Mouse (Mus musculus): ENCODE data around the gene Runx1.
A peak's percentile ranks its signal among the peaks of the same experiment; 100 is the strongest.

The Runx1 gene

DNA sequence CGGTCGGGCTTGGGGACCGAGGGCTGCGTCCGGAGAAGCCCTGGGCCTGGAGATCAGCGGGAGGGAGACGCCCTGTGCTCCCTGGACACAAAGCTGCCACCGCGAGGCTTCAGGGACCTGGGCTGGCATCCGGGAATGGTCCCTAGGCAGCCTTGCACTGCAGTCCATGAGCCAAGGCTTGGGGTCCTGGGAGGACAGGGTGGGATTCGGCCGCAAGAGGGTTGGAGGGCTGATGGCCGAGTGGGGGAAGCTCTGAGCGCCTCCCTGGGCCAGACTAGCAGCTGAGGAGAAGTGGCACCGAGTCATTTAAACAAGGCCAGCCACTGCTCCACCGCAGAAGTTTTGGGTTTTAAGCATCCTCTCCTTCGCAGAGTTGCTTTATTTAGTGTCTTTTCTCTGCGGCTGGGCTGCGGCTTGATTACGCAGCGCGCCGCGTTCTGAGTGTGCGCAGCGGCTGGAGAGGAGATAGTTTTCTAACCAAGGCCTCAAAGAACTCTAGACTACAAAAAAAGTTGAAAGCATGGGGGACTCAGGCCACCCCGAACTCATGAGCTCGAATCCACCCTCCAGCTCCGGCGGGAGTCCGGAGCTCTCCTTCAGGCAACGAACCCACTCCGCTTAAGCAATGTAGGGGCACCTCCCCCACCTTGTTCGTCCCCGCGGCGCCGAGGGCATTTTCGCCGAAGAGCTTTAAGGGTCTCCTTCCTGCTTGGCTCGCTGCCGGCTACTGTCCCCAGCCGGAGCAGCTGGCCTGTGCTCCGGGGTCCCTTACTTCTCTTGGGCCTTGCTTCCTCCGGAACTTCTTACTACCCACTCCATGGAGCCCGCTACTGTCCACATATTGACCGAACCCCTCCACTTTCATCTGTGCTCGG, 128.0 kb downstream of the Runx1 start:
- DNase-seq (ENCODE audit: low spot score): peak; percentile 26

DNA sequence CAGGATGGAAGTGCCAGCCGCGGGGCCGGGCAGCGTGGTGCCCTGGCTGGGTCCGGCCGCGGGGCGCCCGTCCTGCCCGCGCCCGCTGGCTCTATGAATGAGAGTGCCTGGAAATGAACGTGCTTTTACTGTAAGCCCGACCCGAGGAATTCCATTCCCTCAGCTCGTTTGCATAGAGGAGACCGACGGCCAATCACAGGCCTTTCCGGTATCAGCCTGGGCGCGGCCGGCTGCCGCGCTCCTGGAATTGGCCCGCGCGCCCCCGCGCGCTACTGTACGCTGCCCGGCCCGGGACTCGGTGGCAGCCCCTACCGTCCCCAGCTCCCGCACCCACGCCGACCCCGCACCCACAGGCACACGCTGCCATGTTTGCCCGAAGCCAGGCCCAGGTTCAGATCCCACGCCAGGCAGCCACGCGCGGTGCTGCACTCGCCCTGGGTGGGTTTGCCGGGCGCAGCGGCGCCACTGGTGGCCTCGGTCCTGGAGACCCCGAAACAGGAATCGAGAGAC, 128.7 kb downstream of the Runx1 start:
- DNase-seq (ENCODE audit: low spot score): peak; percentile 61

GRCm38 (mm10) chr16:92696411-92697015, 129.4 kb downstream of the Runx1 start:
- DNase-seq (ENCODE audit: low spot score): no peak

DNA sequence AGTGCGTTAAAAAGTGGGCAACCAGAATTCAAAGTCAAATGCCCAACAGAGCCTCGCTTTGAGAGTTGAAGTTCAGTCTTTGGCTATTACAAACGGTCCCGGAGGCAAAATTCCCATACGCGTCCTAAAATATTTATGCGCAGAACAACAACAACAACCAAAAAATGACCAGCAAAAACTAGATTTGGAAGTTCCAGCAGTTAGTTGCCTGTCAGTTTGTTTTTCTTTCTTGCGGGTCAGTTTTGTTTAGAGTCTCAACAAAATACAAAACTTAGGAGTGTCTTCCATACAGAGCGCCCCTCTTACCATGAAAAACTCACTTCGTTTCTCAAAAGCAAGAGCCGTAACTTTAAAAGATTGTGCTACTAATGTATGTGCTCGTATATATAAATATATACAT, 130.0 kb downstream of the Runx1 start:
- DNase-seq (ENCODE audit: low spot score): no peak

DNA sequence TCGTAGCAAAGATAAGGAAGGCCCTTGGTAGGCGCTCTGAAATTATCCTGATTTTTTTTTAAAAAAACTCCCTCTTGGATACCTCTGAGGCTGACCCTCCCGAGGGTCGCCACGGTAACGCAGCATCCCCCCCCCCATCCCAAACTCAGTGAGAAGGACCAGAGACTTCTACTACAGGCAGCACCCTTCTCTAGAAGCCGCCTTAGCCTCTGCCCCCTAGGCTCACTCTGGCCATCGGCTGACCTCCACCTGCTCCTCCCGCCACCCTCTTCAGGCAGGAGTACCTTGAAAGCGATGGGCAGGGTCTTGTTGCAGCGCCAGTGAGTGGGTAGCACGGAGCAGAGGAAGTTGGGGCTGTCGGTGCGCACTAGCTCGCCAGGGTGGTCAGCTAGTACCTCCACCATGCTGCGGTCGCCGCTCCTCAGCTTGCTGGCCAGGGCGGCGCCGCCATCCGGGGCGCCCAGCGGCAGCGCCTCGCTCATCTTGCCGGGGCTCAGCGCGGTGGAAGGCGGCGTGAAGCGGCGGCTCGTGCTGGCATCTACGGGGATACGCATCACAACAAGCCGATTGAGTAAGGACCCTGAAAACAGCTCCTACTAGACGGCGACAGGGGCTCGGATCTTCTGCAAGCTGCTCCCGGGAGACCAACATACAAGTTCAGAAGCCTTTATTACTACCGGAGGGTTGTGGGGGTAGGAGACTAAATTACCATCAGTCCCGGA, 130.6 kb downstream of the Runx1 start:
- no peak for DNase-seq (ENCODE audit: low spot score)

GRCm38 (mm10) chr16:92694496-92695106, 131.3 kb downstream of the Runx1 start:
- no peak for DNase-seq (ENCODE audit: low spot score)

DNA sequence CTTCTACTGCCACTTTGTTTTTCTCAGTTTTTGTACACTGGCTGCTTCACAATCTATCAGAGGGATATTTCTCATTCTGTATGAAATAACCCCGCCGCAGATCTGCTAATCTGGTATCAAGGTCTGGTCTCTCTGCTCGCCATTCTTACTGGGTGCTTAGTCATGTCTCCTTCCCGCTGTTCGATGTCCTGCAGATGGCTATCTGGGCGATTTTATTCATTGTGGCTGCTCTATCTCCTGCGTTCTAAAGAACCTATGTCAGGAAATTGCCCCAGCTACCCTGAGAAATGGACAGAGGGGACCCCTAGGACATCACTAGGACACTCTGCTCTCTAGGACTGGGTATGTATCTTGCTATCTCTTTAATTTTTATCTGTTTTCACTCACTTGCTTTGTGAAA, 135.2 kb downstream of the Runx1 start:
- DNase-seq (ENCODE audit: low spot score): no peak

GRCm38 (mm10) chr16:92688941-92689340, 137.0 kb downstream of the Runx1 start:
- DNase-seq (ENCODE audit: low spot score): no peak

DNA sequence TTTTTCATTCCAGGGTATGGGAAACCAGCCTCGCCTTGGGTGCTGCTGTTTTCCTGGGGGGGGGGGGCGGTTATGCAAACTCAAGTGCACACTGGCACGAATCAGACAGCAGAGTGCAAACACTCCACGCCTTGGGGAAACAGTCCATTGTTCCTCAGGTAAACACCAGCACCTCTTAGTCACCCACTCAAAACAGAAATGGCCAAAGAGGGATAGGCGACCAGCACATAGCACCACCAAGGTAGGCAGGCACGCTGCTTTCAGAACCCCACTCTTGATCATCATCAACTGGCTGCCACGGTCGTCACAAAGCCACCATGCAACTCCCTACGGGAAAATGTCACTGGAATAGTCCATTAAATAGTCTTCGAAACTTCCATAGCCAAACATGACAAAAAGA, 139.0 kb downstream of the Runx1 start:
- no peak for DNase-seq (ENCODE audit: low spot score)

DNA sequence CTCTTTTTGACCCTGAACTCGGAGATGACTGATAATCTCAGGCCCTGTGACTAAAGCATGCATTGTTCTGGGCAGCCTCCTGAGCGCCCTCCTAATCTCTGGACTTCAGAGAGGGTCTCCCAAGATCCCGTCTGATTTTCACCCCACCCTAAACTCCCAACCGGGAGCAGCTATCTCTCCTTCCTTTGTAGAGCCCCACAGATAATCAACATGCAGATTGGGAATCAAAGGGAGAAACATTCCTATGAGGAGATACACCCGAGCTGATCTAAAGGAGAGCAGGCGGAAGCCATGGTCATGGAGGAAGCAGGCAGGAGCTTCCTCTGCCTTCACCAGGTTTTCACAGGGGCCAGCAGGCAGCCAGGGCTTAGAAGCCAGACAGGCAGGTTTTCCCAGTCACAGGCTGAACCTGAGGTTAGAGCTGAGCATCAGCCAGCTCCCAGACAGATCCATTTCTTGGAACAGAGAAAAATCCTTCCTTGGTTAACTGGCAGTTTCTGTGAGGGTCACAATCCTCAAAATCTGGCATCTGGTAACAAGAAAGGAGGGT, 140.1 kb downstream of the Runx1 start:
- no peak for DNase-seq (ENCODE audit: low spot score)

DNA sequence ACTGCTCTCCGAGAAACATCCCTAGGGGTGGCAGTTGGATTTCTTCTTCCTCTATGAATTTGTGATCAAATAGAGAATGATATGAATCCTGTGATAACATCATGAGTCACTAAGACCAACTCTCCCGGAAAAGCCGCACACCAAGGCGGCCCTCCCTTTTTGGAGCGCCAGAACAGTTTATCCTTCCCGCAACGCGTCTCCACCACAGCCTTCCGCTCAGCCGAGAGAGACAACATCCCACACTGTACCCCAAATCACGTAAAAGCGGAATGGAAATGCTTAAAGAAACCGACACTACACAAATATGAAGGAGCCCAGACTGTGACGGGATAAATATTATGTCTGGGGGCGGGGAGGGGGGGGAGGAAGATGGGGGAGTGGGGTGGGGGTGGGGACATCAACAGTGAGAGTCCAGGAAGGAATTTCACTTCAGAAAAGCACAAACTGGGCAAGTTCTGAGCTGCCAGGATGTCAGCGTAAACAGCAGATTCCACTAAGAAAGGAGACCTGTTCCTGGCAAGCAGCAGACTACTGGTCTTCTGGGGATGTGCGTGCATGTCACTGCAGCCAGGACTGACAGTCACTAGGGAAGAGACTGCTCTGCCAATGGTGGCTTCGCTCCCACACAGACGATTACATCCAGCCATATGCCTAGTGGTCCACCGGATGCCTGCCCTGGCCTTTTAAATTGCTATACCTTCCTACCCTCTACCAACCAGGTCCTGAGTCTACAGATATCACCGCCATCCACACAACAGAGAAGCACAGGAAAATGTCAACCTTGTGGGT, 141.3 kb downstream of the Runx1 start:
- DNase-seq (ENCODE audit: low spot score): no peak

- DNase-seq (ENCODE audit: low spot score): no peak
These were observed 149.3 kb downstream of the Runx1 start for GRCm38 (mm10) chr16:92676630-92677029.

GRCm38 (mm10) chr16:92675677-92676076, 150.3 kb downstream of the Runx1 start:
- no peak for DNase-seq (ENCODE audit: low spot score)

GRCm38 (mm10) chr16:92674916-92675450, 151.0 kb downstream of the Runx1 start:
- no peak for DNase-seq (ENCODE audit: low spot score)

DNA sequence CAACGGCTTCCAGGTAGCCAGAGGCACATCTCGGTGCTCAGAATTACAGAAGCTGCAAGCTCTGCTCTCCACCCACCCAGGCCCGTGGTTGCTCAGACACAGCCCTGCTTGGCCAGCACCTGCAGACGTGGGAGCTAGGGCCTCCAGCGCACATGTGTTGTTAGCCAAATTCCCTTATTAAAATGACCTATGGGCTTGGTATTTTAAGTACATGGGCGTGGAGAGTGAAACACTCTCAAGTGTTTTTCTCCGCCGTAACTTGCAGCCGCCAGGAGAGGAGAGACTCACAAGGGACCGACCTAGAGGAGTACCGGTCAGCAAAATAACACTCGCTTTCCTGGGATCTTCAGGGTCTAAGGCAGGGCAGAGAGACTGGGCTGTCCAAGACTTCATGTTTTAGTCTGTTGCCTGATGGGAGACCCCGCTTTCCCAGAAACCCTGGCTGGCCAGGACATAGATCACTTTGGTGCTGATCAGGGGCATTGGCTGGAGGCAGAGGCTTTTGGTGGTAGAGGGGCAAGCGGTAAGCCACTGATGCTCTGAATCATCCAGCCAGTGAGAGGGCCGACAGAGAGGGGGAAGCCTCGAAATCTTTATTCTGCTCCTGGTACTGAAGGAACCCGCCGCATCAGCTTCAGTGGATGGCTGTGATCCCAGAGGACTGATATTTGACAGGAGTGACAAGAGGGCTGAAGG, 151.7 kb downstream of the Runx1 start:
- no peak for DNase-seq (ENCODE audit: low spot score)

GRCm38 (mm10) chr16:92668807-92669206, 157.1 kb downstream of the Runx1 start:
- no peak for DNase-seq (ENCODE audit: low spot score)

DNA sequence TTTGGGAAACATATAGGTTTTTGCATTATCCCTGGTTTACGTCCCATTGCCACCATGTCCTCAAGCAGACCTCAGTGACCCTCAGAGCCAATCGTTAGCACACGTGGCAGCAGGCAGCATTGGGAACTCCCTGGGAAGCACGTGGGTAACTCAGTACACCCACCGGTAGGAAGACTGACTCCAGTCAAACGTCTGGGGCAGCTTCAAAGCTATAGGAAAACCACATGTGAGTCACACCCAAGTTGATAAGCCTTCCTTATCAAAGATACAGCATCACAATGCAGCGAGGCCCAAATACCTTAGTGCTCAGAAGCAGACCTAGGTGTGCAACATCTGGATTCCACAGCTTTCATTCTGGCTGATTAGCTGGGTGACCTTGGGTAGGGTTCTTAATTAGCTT, 164.2 kb downstream of the Runx1 start:
- DNase-seq (ENCODE audit: low spot score): no peak

DNA sequence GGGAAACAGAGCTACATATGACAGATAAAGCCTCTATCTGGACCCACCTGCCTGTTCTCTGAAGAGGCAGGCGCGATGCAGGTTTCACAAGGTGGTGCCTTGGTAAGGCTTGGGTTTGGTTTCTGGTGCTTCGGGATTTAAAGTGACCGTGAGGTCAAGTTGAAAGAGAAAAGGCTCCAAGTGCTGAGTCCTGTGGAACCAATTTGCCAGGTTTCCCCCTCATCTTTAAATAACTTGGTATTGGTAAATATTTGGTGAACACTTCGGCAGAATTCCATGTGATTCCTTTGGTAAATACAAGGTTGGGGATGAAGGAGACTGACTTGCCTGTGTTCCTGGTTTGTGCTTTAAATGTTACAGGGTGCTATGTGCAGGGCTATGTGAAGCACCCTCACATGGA, 169.2 kb downstream of the Runx1 start:
- DNase-seq (ENCODE audit: low spot score): no peak

DNA sequence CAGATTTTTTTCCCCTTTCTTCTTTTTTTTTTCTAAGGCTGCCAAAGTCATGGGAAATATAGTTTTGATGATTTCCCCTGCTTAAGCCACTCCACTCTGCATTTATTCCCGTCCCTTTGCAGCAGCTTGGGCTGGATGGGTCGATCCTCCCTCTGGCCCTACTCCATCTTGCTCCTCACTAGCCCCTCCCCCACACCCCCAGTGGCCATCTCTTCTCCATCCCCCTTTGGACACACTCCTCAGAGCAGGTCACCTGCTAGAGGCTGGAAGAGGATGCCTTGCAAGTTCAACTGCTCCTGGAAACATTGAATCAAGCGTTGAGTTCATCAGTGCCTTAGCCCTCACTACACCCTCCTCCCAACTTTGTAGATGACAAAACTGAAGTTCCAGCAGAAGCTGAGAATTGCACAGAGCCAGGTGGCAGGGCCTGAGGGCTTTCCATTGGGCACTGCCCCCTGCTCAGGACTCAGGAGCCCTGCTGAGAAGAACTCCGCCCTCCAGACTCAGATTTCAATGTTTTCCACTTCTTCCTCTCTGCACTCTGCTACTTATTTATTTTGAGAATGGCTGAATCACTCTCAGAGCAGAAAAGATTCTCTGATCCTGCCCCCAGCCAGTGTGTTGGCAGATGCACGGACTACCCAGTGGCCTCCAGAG, 171.5 kb downstream of the Runx1 start:
- DNase-seq (ENCODE audit: low spot score): no peak

GRCm38 (mm10) chr16:92653816-92654215, 172.1 kb downstream of the Runx1 start:
- DNase-seq (ENCODE audit: low spot score): no peak

All from ovary, postnatal 10 days (tissue).